Mouse (Mus musculus) kidney, adult 2 months (tissue): Measurements from ENCODE around the gene Gabra5. TPM values are rescaled to one million over a fixed set of nuclear protein-coding genes. Genes with fewer than 3 reads are reported as not detected.

ENCODE experiments used
- DNase-seq: peaks from one replicate; pipeline ENCODE4 v3.0.0; 2021
- H3K27ac ChIP-seq: fragments of 200-500 bp; 2 replicates; pipeline ENCODE4 v1.5.1; 2012; ENCODE audit warnings: low read depth, low read length, control low read depth, inconsistent platforms; ENCODE audit not compliant: insufficient read depth
- H3K27me3 ChIP-seq: fragments of 200-500 bp; replicated peaks from 2 replicates; pipeline ENCODE4 v1.6.1; 2012; ENCODE audit warnings: mild to moderate bottlenecking, moderate library complexity, low read length, inconsistent platforms; ENCODE audit not compliant: control insufficient read depth, insufficient read depth
- H3K36me3 ChIP-seq: fragments of 200-500 bp; 2 replicates; pipeline ENCODE4 v1.6.1; 2012; ENCODE audit warnings: mild to moderate bottlenecking, moderate library complexity, low read length, inconsistent platforms; ENCODE audit not compliant: control insufficient read depth, insufficient read depth
- H3K4me1 ChIP-seq: fragments of 200-500 bp; 2 replicates; pipeline ENCODE4 v1.6.1; 2011; ENCODE audit warnings: low read length; ENCODE audit not compliant: control insufficient read depth, insufficient read depth
- H3K4me3 ChIP-seq: fragments of 200-500 bp; 2 replicates; pipeline ENCODE4 v1.5.1; 2011; ENCODE audit warnings: mild to moderate bottlenecking, low read depth, low read length, control low read depth; ENCODE audit not compliant: insufficient read depth
- CTCF ChIP-seq: fragments of 200-500 bp; conservative IDR thresholded peaks from 2 replicates; pipeline ENCODE4 v1.5.1; 2011; ENCODE audit warnings: low read depth, mild to moderate bottlenecking, control low read depth, low read length, moderate library complexity, mixed read lengths; ENCODE audit not compliant: insufficient read depth, insufficient read length
- POLR2A ChIP-seq: fragments of 200-500 bp; IDR thresholded peaks from one replicate; pipeline ENCODE4 v1.6.1; 2011; ENCODE audit warnings: low read depth, low read length, control low read depth
- WGBS: fragments of 180-500 bp; shearing (Covaris S2); methylation state at CpG from one replicate; pipeline ENCODE4 v1.1.7; 2018; 5-methylcytosine and 5-hydroxymethylcytosine counted together
- polyA plus RNA-seq: library from polyadenylated mRNA; depleted of rRNA; stranded (reverse); fragments of >200 nt; gene quantifications from 2 replicates; pipeline ENCODE4 v1.2.3, GENCODE M21; 2012; rRNA removed

Gene Gabra5
- 0.05 TPM in 1 of 2 replicates, not detected in the other for polyA plus RNA-seq

DNA sequence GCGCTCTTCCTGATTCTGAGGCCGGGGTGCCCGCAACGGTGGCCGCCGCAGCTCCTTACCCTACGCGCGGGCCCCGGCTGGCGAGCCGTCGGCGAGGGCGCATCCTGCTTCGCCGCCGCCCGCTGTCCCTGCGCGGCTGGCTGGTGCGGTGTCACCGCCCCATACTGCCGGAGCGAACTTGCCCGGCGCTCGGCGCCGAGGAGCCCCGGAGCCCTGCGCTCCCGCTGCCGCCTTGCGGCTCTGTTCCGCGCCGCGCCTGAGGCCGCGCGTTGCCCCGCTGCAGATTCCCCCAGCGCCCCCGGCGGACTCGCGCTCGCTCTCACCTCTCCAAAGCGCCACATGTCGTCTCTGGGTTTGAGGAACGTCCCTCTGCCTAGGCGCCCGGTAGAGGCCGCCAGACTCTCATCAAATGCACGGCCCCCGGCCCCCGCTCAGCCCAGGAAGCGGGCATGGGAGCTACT, at the start of gene Gabra5:
TSS of gene Gabra5 (minus strand) at position 379 of the 461 bp plus-strand sequence.
- WGBS = under 1% methylated on average over 59 of the region's 59 CpGs
- Histone ChIP-seq H3K4me1 (no peaks in the 10 kb centered on the region), H3K36me3 (no peaks in the 10 kb centered on the region), H3K27ac (no peak within 1 kb of the TSS), H3K27me3 (no peaks in the 10 kb centered on the region), H3K4me3 (no peak within 1 kb of the TSS)
- no peak for DNase-seq
- no peak for TF ChIP-seq CTCF
- no peak for TF ChIP-seq POLR2A

DNA sequence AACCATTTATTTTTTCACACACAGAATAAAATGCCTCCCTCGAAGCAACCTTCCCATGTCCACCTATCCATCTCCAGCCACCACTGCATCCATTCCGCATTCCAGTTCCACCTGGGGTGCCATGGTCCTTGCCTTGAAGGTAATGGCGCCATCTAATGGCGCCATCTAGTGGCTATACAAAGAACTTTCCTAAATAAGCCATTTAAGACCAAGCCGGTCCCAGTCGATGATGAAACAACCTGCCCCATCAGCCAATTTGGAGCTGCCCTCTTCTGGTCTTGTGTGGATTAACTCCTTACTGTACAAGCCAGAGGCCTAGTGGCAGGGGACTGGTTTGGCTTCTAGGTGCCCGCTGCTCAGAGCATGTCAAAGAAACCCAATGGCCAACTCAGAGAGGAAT, 28.7 kb upstream of the Gabra5 start:
- Histone ChIP-seq H3K36me3 (no peaks in the 10 kb centered on the region), H3K4me3 (no peak overlapping the region), H3K27ac (no peak overlapping the region), H3K4me1 (no peaks in the 10 kb centered on the region), H3K27me3 (no peaks in the 10 kb centered on the region)
- TF ChIP-seq CTCF (peak; percentile 38), POLR2A (no peak)
- no peak for DNase-seq
- WGBS = 21% methylated on average over 7 of the region's 7 CpGs

GRCm38 (mm10) chr7:57532676-57533075, 22.8 kb upstream of the Gabra5 start:
- no peak for DNase-seq
- TF ChIP-seq CTCF (no peak), POLR2A (no peak)
- no peaks in the 10 kb centered on the region for H3K36me3 ChIP-seq
- H3K27ac ChIP-seq = no peak overlapping the region
- H3K4me3 ChIP-seq = no peak overlapping the region
- WGBS = 18% methylated on average over 10 of the region's 10 CpGs
- H3K27me3 ChIP-seq = no peaks in the 10 kb centered on the region
- no peaks in the 10 kb centered on the region for H3K4me1 ChIP-seq

DNA sequence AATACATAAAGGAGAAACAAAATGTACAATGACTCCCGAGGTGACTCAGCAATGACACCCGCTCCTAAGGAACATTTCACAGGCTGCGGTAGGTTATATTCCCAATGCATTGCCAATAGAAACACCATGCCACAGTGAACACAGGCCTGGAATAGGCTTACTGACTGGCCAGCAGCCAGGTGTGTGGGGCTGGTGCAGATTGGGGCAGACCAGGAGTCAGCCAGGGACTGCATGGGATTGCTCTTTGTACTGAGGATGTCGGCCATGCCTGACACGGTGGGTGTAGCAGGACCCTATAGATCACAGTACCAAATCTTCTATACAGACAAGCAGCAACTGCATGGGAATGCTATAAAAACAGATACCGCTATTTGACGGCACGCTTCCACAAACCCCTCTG, 20.1 kb upstream of the Gabra5 start:
- WGBS = 86% methylated on average over 8 of the region's 8 CpGs
- no peaks in the 10 kb centered on the region for H3K27me3 ChIP-seq

DNA sequence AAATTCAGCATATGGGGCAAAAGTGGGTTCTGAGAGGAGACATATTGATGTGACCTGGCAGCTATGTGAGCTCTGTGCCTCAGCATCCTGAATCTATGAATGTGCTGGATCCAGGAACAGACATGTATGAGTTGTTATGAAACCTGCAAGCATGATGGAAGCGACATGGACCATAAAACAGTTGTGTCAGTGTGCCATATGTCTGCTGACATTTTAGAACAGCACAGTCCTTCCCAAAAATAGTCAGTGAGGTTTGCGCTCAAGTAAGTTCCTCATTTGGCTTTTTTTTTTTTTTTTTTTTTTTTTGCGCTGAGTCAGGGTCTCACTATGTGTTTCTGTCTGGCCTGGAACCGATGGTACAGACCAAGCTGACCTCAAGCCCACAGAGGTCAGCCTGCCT, 19.6 kb upstream of the Gabra5 start:
- WGBS = 80% methylated on average over 4 of the region's 4 CpGs
- no peaks in the 10 kb centered on the region for H3K4me1 ChIP-seq
- no peak overlapping the region for H3K27ac ChIP-seq
- no peak for DNase-seq
- TF ChIP-seq CTCF (no peak), POLR2A (no peak)
- H3K27me3 ChIP-seq = no peaks in the 10 kb centered on the region
- H3K36me3 ChIP-seq = no peaks in the 10 kb centered on the region
- no peak overlapping the region for H3K4me3 ChIP-seq

More for the DNA sequence above, 20.1 kb upstream of the Gabra5 start:
- H3K36me3 ChIP-seq = no peaks in the 10 kb centered on the region
- TF ChIP-seq POLR2A (no peak), CTCF (no peak)
- H3K4me1 ChIP-seq = no peaks in the 10 kb centered on the region
- H3K27ac ChIP-seq = no peak overlapping the region
- H3K4me3 ChIP-seq = no peak overlapping the region
- DNase-seq = no peak

DNA sequence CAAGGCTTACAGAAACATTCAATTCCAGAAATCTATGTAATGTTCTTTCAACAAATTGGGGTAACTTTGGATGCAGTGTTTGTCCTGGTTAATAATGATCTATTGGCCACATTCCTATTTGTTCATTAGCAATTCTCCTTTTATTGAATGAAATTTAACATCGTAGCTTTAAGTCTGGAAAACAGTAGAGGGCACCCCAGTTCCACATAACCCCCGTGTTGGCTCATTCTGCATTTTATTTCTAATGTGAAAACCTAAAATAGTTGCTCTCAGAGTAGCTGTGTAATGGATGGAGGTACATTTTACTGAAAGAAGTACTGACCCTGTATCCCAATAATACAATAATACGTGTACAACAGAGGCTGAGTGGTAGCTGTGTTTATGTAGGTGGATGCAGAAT, 3.1 kb upstream of the Gabra5 start:
- H3K27ac ChIP-seq = no peak overlapping the region
- no peaks in the 10 kb centered on the region for H3K4me1 ChIP-seq
- TF ChIP-seq CTCF (no peak), POLR2A (no peak)
- 26% methylated on average over 3 of the region's 3 CpGs for WGBS
- no peaks in the 10 kb centered on the region for H3K27me3 ChIP-seq
- no peak overlapping the region for H3K4me3 ChIP-seq
- H3K36me3 ChIP-seq = no peaks in the 10 kb centered on the region
- DNase-seq = peak; percentile 3

DNA sequence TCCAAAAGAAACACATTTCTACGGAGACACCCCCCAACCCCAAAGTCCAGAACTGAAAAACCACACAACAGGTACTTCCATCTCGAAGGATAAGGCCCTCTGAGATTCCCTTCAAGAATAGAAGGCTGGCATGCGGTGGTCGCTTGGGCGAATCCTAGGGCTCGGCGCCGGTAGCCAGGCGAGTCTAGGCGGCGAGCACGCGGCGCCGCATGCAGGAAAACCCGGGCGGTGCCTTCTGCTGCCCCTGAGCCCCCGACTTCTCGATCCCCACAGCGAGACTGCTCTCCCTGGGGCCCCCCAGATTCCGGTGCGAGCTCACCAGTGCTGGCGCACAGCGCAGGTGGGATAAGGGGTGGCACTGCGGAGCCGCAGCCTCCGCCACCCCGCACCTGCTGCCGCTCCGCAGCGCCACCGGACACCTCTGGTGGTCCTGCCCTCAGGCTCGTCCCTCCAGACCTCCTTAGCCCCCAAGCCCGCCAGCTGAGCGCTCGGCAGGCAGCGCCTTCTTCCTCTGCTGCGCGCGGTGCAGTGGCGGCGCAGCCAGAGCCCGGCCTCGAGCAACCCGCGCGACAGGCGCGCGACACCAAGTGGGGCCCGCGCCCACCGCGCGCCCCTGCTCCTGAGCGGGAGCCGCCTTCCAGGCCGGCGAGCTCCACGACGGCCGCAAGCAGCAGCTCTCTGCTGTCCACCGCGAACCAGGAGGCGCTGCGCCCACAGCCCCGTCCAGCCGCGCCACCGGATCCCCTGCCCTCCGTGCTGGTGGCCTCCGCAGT, 813 bp downstream of the Gabra5 start:
- no peaks in the 10 kb centered on the region for H3K36me3 ChIP-seq
- DNase-seq = no peak
- H3K27me3 ChIP-seq = no peaks in the 10 kb centered on the region
- H3K4me1 ChIP-seq = no peaks in the 10 kb centered on the region
- H3K27ac ChIP-seq = no peak overlapping the region
- 2% methylated on average over 72 of the region's 72 CpGs for WGBS
- no peak for TF ChIP-seq CTCF
- no peak for TF ChIP-seq POLR2A
- no peak overlapping the region for H3K4me3 ChIP-seq
